Mouse (Mus musculus): Measurements from ENCODE around the gene Gm10644. TPM values are rescaled to one million over a fixed set of nuclear protein-coding genes. Genes with fewer than 3 reads are reported as not detected.

Gene Gm10644
- total and polyA plus RNA-seq, 3 experiments, result 1.3 to 1.9 (median 1.7) TPM

- intact Hi-C loops (cut with DNase I), result loop anchor here (2.0 to 5.0 kb wide), 2 partner anchors 45 to 258 kb away; partner anchors contain the start of genes Adgre5, Asf1b and Gm10644
- no peak overlapping the region for H3K9ac ChIP-seq (ENCODE audit: low read depth, low read length)
- no peak overlapping the region for H3K4me3 ChIP-seq
Measured at GRCm38 (mm10) chr8:83999825-84000224, 44.8 kb upstream of the Gm10644 start.

GRCm38 (mm10) chr8:83999057-83999705, 44.2 kb upstream of the Gm10644 start:
- intact Hi-C loops (cut with DNase I), result loop anchor here (2.0 to 5.0 kb wide), 2 partner anchors 44 to 257 kb away; partner anchors contain the start of genes Adgre5, Asf1b and Gm10644
- no peaks in the 10 kb centered on the region for H3K27me3 ChIP-seq (ENCODE audit: control insufficient read depth, insufficient read depth, low read length)
- no peak overlapping the region; the same call in 1 of the 2 replicates for H3K27ac ChIP-seq
- H3K36me3 ChIP-seq (ENCODE audit: control insufficient read depth, insufficient read depth, low read length), result no peaks in the 10 kb centered on the region
- no peak overlapping the region for H3K9ac ChIP-seq (ENCODE audit: low read depth, low read length)
- H3K79me2 ChIP-seq (replicated peaks; ENCODE audit: control insufficient read depth, insufficient read depth, low read length), result no peaks in the 10 kb centered on the region
- H3K4me1 ChIP-seq (ENCODE audit: control insufficient read depth, insufficient read depth, low read length), result peaks cover 5% of the 10 kb centered on the region
- WGBS, result 75% methylated on average over 16 of the region's 16 CpGs
- peak overlapping the region; percentile 59; the same call in 1 of the 2 replicates for H3K4me3 ChIP-seq
- no peak for DNase-seq
- TF ChIP-seq POLR2A (IDR thresholded peaks at IDR 0.05; ENCODE audit: insufficient read depth, low read depth, low read length) (no peak), EP300 (IDR thresholded peaks at IDR 0.05; ENCODE audit: insufficient read depth, low read depth, low read length) (no peak), CTCF (IDR thresholded peaks at IDR 0.05) (no peak)

More at GRCm38 (mm10) chr8:83999825-84000224, 44.8 kb upstream of the Gm10644 start:
- no peaks in the 10 kb centered on the region for H3K27me3 ChIP-seq (ENCODE audit: control insufficient read depth, insufficient read depth, low read length)
- H3K79me2 ChIP-seq (replicated peaks; ENCODE audit: control insufficient read depth, insufficient read depth, low read length), result no peaks in the 10 kb centered on the region
- peaks cover 5% of the 10 kb centered on the region for H3K4me1 ChIP-seq (ENCODE audit: control insufficient read depth, insufficient read depth, low read length)
- WGBS, result 94% methylated on average over 2 of the region's 2 CpGs
- DNase-seq, result no peak
- H3K27ac ChIP-seq, result no peak overlapping the region
- TF ChIP-seq CTCF (IDR thresholded peaks at IDR 0.05), result no peak
- TF ChIP-seq EP300 (IDR thresholded peaks at IDR 0.05; ENCODE audit: insufficient read depth, low read depth, low read length), result no peak
- TF ChIP-seq POLR2A (IDR thresholded peaks at IDR 0.05; ENCODE audit: insufficient read depth, low read depth, low read length), result no peak
- no peaks in the 10 kb centered on the region for H3K36me3 ChIP-seq (ENCODE audit: control insufficient read depth, insufficient read depth, low read length)

GRCm38 (mm10) chr8:83998231-83999056, 43.4 kb upstream of the Gm10644 start:
- Histone ChIP-seq H3K36me3 (ENCODE audit: control insufficient read depth, insufficient read depth, low read length) (no peaks in the 10 kb centered on the region), H3K79me2 (replicated peaks; ENCODE audit: control insufficient read depth, insufficient read depth, low read length) (no peaks in the 10 kb centered on the region), H3K4me3 (peak overlapping the region; percentile 59), H3K9ac (ENCODE audit: low read depth, low read length) (peak overlapping the region; percentile 91), H3K27ac (peak overlapping the region; percentile 72), H3K4me1 (ENCODE audit: control insufficient read depth, insufficient read depth, low read length) (peaks cover 3% of the 10 kb centered on the region), H3K27me3 (ENCODE audit: control insufficient read depth, insufficient read depth, low read length) (no peaks in the 10 kb centered on the region)
- TF ChIP-seq POLR2A (IDR thresholded peaks at IDR 0.05; ENCODE audit: insufficient read depth, low read depth, low read length), result no peak
- 0 out of 2 replicates have a peak, but pooled peaks have one; percentile 10 for TF ChIP-seq EP300 (IDR thresholded peaks at IDR 0.05; ENCODE audit: insufficient read depth, low read depth, low read length)
- peak; percentile 64 for TF ChIP-seq CTCF (IDR thresholded peaks at IDR 0.05)
- intact Hi-C loops (cut with DNase I), result loop anchor here (2.0 to 5.0 kb wide), 2 partner anchors 44 to 256 kb away; partner anchors contain the start of genes Adgre5, Asf1b and Gm10644
- DNase-seq, result peak; percentile 70 to 77
- 19% methylated on average over 91 of the region's 92 CpGs for WGBS

- WGBS, result 14% methylated on average over 110 of the region's 112 CpGs
- intact Hi-C loops (cut with DNase I), result loop anchor here (2.0 to 5.0 kb wide), 3 partner anchors 23 to 255 kb away; partner anchors contain the start of genes Adgre5, Asf1b and Gm10644
- no peak for TF ChIP-seq EP300 (IDR thresholded peaks at IDR 0.05; ENCODE audit: insufficient read depth, low read depth, low read length)
- TF ChIP-seq CTCF (IDR thresholded peaks at IDR 0.05), result no peak
- TF ChIP-seq POLR2A (IDR thresholded peaks at IDR 0.05; ENCODE audit: insufficient read depth, low read depth, low read length), result no peak
- H3K27ac ChIP-seq, result peak within 1 kb of the TSS; percentile 98
- peak; percentile 65 to 76 for DNase-seq
- H3K9ac ChIP-seq (ENCODE audit: low read depth, low read length), result peak within 1 kb of the TSS; percentile 91
- no peaks in the 10 kb centered on the region for H3K36me3 ChIP-seq (ENCODE audit: control insufficient read depth, insufficient read depth, low read length)
- H3K27me3 ChIP-seq (ENCODE audit: control insufficient read depth, insufficient read depth, low read length), result no peaks in the 10 kb centered on the region
- H3K4me1 ChIP-seq (ENCODE audit: control insufficient read depth, insufficient read depth, low read length), result peaks cover 3% of the 10 kb centered on the region
- peak within 1 kb of the TSS; percentile 80 for H3K4me3 ChIP-seq
- no peaks in the 10 kb centered on the region for H3K79me2 ChIP-seq (replicated peaks; ENCODE audit: control insufficient read depth, insufficient read depth, low read length)
Measured at GRCm38 (mm10) chr8:83997511-83998141, 42.6 kb upstream of the Gm10644 start, which contains the start of gene Samd1. Gene Samd1, plus strand, starts transcription at chr8:83997672.

All from heart, adult 2 months (tissue).